Mouse (Mus musculus): ENCODE data around the gene Cyp4f40.
"Not testable (repeated sequence)": the region's sequence is repeated elsewhere in the genome, so short reads cannot be mapped to it uniquely, and the experiment has no call there.

Cyp4f40 gene

GRCm38 (mm10) chr17:32658712-32659111, at the start of gene Cyp4f40:
TSS of gene Cyp4f40 (plus strand) at chr17:32658900.
- DNase-seq = peak; percentile 62

- DNase-seq = not testable (repeated sequence)
These were observed 48.5 kb upstream of the Cyp4f40 start for GRCm38 (mm10) chr17:32610231-32610630.

- no peak for DNase-seq
These were observed 47.8 kb upstream of the Cyp4f40 start for GRCm38 (mm10) chr17:32610896-32611295.

- no peak for DNase-seq
These were observed 46.3 kb upstream of the Cyp4f40 start for GRCm38 (mm10) chr17:32612417-32612816.

- DNase-seq = no peak
These were observed 41.4 kb upstream of the Cyp4f40 start for GRCm38 (mm10) chr17:32617252-32617651.

GRCm38 (mm10) chr17:32621018-32621417, 37.7 kb upstream of the Cyp4f40 start, which contains the start of gene Cyp4f37:
TSS of gene Cyp4f37 (plus strand) at chr17:32621309.
- DNase-seq = not testable (repeated sequence)

- not testable (repeated sequence) for DNase-seq
These were observed 29.0 kb upstream of the Cyp4f40 start for GRCm38 (mm10) chr17:32629726-32630125.

- DNase-seq = no peak
These were observed 26.8 kb upstream of the Cyp4f40 start for GRCm38 (mm10) chr17:32631936-32632335.

- not testable (repeated sequence) for DNase-seq
These were observed 24.3 kb upstream of the Cyp4f40 start for GRCm38 (mm10) chr17:32634242-32634971.

- DNase-seq = peak; percentile 79
These were observed 23.8 kb upstream of the Cyp4f40 start for GRCm38 (mm10) chr17:32634972-32635314.

GRCm38 (mm10) chr17:32636341-32636740, 22.4 kb upstream of the Cyp4f40 start:
- no peak for DNase-seq

GRCm38 (mm10) chr17:32637151-32637550, 21.5 kb upstream of the Cyp4f40 start:
- DNase-seq = no peak

GRCm38 (mm10) chr17:32646631-32647030, 12.1 kb upstream of the Cyp4f40 start:
- no peak for DNase-seq

- DNase-seq = no peak
These were observed 4.8 kb upstream of the Cyp4f40 start for GRCm38 (mm10) chr17:32653860-32654259.

- DNase-seq = no peak
These were observed 1.7 kb upstream of the Cyp4f40 start for GRCm38 (mm10) chr17:32657041-32657440.

- DNase-seq = no peak
These were observed 454 bp upstream of the Cyp4f40 start for GRCm38 (mm10) chr17:32658246-32658645.

GRCm38 (mm10) chr17:32673976-32674375, 15.3 kb downstream of the Cyp4f40 start:
- no peak for DNase-seq

- DNase-seq = no peak
These were observed 17.4 kb downstream of the Cyp4f40 start for GRCm38 (mm10) chr17:32676040-32676635.

- DNase-seq = peak; percentile 62
These were observed 21.7 kb downstream of the Cyp4f40 start for GRCm38 (mm10) chr17:32680404-32680803.

GRCm38 (mm10) chr17:32685048-32685750, 26.5 kb downstream of the Cyp4f40 start, which contains the start of gene Cyp4f15:
TSS of gene Cyp4f15 (plus strand) at chr17:32685627.
- peak; percentile 85 for DNase-seq

GRCm38 (mm10) chr17:32686722-32687121, 28.0 kb downstream of the Cyp4f40 start:
- no peak for DNase-seq

- DNase-seq = no peak
These were observed 32.3 kb downstream of the Cyp4f40 start for GRCm38 (mm10) chr17:32690959-32691358.

GRCm38 (mm10) chr17:32702826-32703225, 44.1 kb downstream of the Cyp4f40 start:
- peak; percentile 70 for DNase-seq

- not testable (repeated sequence) for DNase-seq
These were observed 51.8 kb downstream of the Cyp4f40 start for GRCm38 (mm10) chr17:32710541-32710940.

All from kidney, adult 9 months (tissue).